ENCODE assay signal across 8 mouse cellular contexts in the genomic region with DNA sequence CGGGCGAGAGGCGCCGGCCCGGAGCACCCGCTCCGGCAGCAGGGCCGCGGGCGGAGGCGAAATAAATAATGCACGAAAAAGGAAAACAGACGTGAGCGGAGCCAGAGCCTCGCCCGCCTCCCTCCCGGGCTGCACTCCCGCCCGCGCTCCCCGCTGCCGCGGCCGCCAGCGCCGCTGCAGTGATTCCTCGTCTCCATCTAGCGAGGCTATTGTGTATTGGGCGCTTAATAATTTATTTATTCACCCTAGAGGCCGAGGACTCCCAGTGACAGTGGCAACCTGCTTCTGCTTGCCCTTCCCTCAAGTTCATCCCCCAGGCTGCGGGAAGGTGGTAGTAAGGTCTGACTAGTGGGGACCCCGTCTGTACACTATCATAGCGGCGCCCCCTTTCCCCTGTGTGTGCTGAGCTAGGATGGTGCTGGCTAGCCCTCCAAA. TPM values are rescaled to one million over a fixed set of nuclear protein-coding genes. Genes with fewer than 3 reads are reported as not detected.
A peak's percentile ranks its signal among the peaks of the same experiment; 100 is the strongest.
DNase-seq lines count a peak whose midpoint lies in the region; ATAC-seq and TF ChIP-seq lines count a peak whose summit lies in the region.

No protein-coding gene starts in this region.

- H3K27me3 ChIP-seq in embryonic facial prominence, embryonic 12.5 days, result peaks cover 28% of the 10 kb centered on the region
- peaks cover 27% of the 10 kb centered on the region for H3K27me3 ChIP-seq in kidney, embryonic 15.5 days
- peaks cover 28% of the 10 kb centered on the region; the same call in 1 of the 2 replicates for H3K27me3 ChIP-seq in limb, embryonic 14.5 days (ENCODE audit: control insufficient read depth, insufficient read depth, low read length)
- no peaks in the 10 kb centered on the region for H3K27me3 ChIP-seq in midbrain, postnatal 0 days (ENCODE audit: insufficient read depth, low read length)

- H3K27ac ChIP-seq in embryonic facial prominence, embryonic 12.5 days, result peak overlapping the region; percentile 66
- peak overlapping the region; percentile 89 for H3K27ac ChIP-seq in kidney, embryonic 15.5 days
- peak overlapping the region; percentile 65 for H3K27ac ChIP-seq in limb, embryonic 14.5 days (replicated peaks; ENCODE audit: low read depth, low read length)
- H3K27ac ChIP-seq in midbrain, postnatal 0 days (ENCODE audit: low read depth, low read length), result peak overlapping the region; percentile 47; the same call in 1 of the 2 replicates

- peak overlapping the region; percentile 64 for H3K4me3 ChIP-seq in embryonic facial prominence, embryonic 12.5 days
- H3K4me3 ChIP-seq in kidney, embryonic 15.5 days (replicated peaks), result peak overlapping the region; percentile 72
- H3K4me3 ChIP-seq in limb, embryonic 14.5 days (replicated peaks; ENCODE audit: low read length), result peak overlapping the region; percentile 77
- peak overlapping the region; percentile 72 for H3K4me3 ChIP-seq in midbrain, postnatal 0 days (ENCODE audit: low read depth, low read length)

- no peak for TF ChIP-seq POLR2A in limb, embryonic 14.5 days (IDR thresholded peaks at IDR 0.05; ENCODE audit: borderline replicate concordance, extremely low read depth, insufficient read depth, insufficient read length)

- peak; percentile 78 to 83 for DNase-seq in adrenal gland, postnatal 36 days
- DNase-seq in heart, adult 9 months (ENCODE audit: low spot score in 2 of 2), result peak; percentile 25 to 30
- DNase-seq in limb, embryonic 14.5 days (ENCODE audit: low spot score), result peak; percentile 66
- DNase-seq in midbrain, postnatal 0 days (ENCODE audit: low spot score), result peak; percentile 63
- peak; percentile 61 for DNase-seq in urinary bladder, postnatal 14 days (ENCODE audit: low spot score)
- no peak for DNase-seq in adipocyte (ENCODE audit: low spot score)

- no peaks in the 10 kb centered on the region for H3K9me3 ChIP-seq in embryonic facial prominence, embryonic 12.5 days
- H3K9me3 ChIP-seq in kidney, embryonic 15.5 days (replicated peaks), result no peaks in the 10 kb centered on the region
- H3K9me3 ChIP-seq in limb, embryonic 14.5 days (ENCODE audit: control insufficient read depth, low read length), result no peaks in the 10 kb centered on the region
- no peaks in the 10 kb centered on the region for H3K9me3 ChIP-seq in midbrain, postnatal 0 days (ENCODE audit: low read length)

- H3K4me1 ChIP-seq in embryonic facial prominence, embryonic 12.5 days, result peaks cover 9% of the 10 kb centered on the region; the same call in 1 of the 2 replicates
- H3K4me1 ChIP-seq in kidney, embryonic 15.5 days, result peaks cover 24% of the 10 kb centered on the region
- no peaks in the 10 kb centered on the region for H3K4me1 ChIP-seq in limb, embryonic 14.5 days (ENCODE audit: control insufficient read depth, insufficient read depth, low read length)
- no peaks in the 10 kb centered on the region; the same call in 1 of the 2 replicates for H3K4me1 ChIP-seq in midbrain, postnatal 0 days (ENCODE audit: insufficient read depth, low read length)

- no peaks in the 10 kb centered on the region for H3K36me3 ChIP-seq in embryonic facial prominence, embryonic 12.5 days
- no peaks in the 10 kb centered on the region for H3K36me3 ChIP-seq in kidney, embryonic 15.5 days
- H3K36me3 ChIP-seq in limb, embryonic 14.5 days (ENCODE audit: control insufficient read depth, insufficient read depth, low read length), result no peaks in the 10 kb centered on the region
- H3K36me3 ChIP-seq in midbrain, postnatal 0 days (ENCODE audit: insufficient read depth, low read length), result no peaks in the 10 kb centered on the region

- H3K4me2 ChIP-seq in embryonic facial prominence, embryonic 12.5 days (replicated peaks), result peak overlapping the region; percentile 96
- peak overlapping the region; percentile 93 for H3K4me2 ChIP-seq in kidney, embryonic 15.5 days
- peak overlapping the region; percentile 93 for H3K4me2 ChIP-seq in limb, embryonic 14.5 days (replicated peaks; ENCODE audit: low read depth, low read length, severe bottlenecking)
- H3K4me2 ChIP-seq in midbrain, postnatal 0 days (ENCODE audit: low read depth, low read length, poor library complexity, severe bottlenecking), result peak overlapping the region; percentile 96

- peak overlapping the region; percentile 72 for H3K9ac ChIP-seq in embryonic facial prominence, embryonic 12.5 days
- peak overlapping the region; percentile 78 for H3K9ac ChIP-seq in kidney, embryonic 15.5 days
- H3K9ac ChIP-seq in limb, embryonic 14.5 days (ENCODE audit: low read depth, low read length, severe bottlenecking), result peak overlapping the region; percentile 79
- peak overlapping the region; percentile 67 for H3K9ac ChIP-seq in midbrain, postnatal 0 days (replicated peaks; ENCODE audit: low read length, poor library complexity, severe bottlenecking)

- ATAC-seq in embryonic facial prominence, embryonic 12.5 days (ENCODE audit: insufficient number of reproducible peaks, insufficient read depth, low FRiP score, low TSS enrichment), result no peak; the same call in none of the 2 replicates
- peak; percentile 82 for ATAC-seq in kidney, embryonic 15.5 days (replicated peaks; ENCODE audit: low FRiP score)
- ATAC-seq in limb, embryonic 14.5 days (ENCODE audit: low FRiP score, low read depth), result peak; percentile 78
- peak; percentile 82 for ATAC-seq in midbrain, postnatal 0 days (ENCODE audit: low FRiP score)

- TF ChIP-seq CTCF in midbrain, postnatal 0 days (IDR thresholded peaks at IDR 0.05), result peak; percentile 66

- WGBS in embryonic facial prominence, embryonic 12.5 days, result under 1% methylated on average over 32 of the region's 34 CpGs
- under 1% methylated on average over 34 of the region's 34 CpGs for WGBS in kidney, embryonic 15.5 days
- WGBS in limb, embryonic 14.5 days, result under 1% methylated on average over 24 of the region's 34 CpGs
- under 1% methylated on average over 21 of the region's 34 CpGs for WGBS in midbrain, postnatal 0 days

RNA-seq across cellular contexts. Expression of a gene that starts 0.7 kb away (rescaled TPM):
- total RNA-seq in adrenal gland, postnatal 36 days (2021), result 1 to 10 TPM; 2.1 to 2.6 TPM
- 0.61 and 0.79 TPM in 2 replicates for polyA plus RNA-seq in embryonic facial prominence, embryonic 12.5 days (2016; fragmentation: Nextera tagmentation; extraction: Ambion mirVana)
- 0.62 and 1.2 TPM in 2 replicates for polyA plus RNA-seq in kidney, embryonic 15.5 days (2015; fragmentation: Nextera tagmentation; extraction: Ambion mirVana)
- polyA plus RNA-seq in limb, embryonic 14.5 days (2012; rRNA removed), result 1.5 and 1.6 TPM in 2 replicates
- 0.48 and 0.53 TPM in 2 replicates for polyA plus RNA-seq in limb, embryonic 14.5 days (2014; fragmentation: Nextera tagmentation; extraction: Ambion mirVana)
- 0.44 and 2.3 TPM in 2 replicates for total RNA-seq in midbrain, postnatal 0 days (2014; rRNA removed)
- polyA plus RNA-seq in midbrain, postnatal 0 days (2015; fragmentation: Nextera tagmentation; extraction: Ambion mirVana), result 0.46 and 1.2 TPM in 2 replicates
